Mouse (Mus musculus): ENCODE measurements around the gene Pde4dip. TPM values are rescaled to one million over a fixed set of nuclear protein-coding genes. Genes with fewer than 3 reads are reported as not detected.

The Pde4dip gene
- total RNA-seq, 2 experiments from 2014 or later, result 632 to 678 TPM

DNA sequence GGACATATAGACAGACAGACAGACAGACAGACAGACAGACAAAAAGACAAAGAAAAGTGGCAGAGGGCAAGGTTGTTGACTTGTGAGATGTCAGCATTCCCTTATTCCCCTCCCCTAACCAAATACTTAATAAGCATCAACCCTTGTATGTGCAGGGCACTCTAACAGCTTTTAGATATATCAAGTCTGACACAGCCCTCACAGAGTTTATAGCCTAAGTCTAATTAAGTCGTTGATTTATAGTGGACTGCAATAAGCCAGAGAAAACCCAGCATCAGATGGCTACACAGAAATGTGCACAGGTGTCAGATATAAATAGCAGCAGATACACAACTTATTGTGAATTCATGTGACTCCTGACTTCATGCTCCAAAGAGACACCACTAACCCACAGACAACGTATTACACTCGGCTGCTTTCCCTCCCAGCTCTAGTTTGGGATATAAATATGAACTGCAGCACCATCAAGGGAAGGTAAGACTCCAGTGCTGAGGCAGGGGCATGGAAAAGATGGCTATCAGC lies 87.3 kb downstream of the Pde4dip start:
- DNase-seq, result no peak

DNA sequence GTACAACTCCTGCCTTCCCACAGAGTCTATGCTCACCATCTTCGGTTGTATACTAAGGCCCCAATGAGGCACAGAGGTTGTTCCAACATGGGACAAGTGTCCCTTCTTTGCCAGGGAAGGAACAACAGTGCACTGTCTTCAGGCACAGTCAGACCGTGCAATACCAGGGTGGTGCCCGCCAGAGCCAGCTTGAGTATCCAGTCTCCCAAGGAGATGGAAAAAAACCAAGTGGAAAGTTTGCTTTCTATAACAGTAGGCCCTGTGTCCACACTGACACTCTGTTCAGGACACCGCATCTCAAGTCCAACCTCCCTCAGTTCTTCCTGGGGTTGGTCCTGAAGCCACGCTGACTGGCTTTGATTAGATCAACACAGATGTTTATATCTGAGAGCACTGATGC lies 87.8 kb downstream of the Pde4dip start:
- DNase-seq, result no peak

DNA sequence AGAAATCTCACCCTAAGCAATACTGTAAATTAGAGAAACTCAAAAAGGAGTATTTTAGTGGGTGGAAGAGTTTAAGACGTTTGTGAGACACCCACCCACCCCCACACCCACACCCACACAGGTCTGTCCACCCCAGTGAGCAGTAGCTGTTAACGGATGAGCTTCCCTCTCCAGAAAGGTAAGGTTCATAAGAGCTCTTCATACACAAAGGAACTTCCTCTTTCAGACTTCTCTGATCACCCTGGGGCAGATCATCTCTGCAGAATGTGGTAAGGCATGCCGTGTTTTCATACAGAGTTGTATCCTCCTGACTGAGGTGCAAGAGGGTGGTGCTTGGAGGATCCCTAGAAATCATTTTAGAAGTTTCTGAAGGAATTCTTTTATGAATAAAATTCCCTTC lies 88.5 kb downstream of the Pde4dip start:
- DNase-seq, result no peak

DNA sequence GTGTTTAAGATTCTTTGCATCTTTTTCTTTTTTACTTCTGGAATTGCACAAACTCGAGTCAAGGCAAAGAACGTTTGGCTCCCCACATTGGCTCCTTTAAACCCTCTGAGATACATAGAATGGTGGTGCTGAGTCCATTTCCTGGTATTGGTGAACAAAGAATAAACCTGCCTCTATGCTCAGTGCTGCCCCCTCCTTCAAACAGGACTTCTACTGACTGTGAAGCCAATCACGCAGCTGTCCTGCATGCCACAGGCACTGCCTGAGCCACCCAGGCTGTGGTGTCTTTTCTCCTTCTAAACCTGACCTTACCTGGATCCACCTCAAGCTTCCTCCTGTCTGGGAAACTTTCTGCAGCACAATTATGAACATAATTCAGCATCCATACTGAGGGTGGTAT lies 89.2 kb downstream of the Pde4dip start:
- DNase-seq, result peak; percentile 40

DNA sequence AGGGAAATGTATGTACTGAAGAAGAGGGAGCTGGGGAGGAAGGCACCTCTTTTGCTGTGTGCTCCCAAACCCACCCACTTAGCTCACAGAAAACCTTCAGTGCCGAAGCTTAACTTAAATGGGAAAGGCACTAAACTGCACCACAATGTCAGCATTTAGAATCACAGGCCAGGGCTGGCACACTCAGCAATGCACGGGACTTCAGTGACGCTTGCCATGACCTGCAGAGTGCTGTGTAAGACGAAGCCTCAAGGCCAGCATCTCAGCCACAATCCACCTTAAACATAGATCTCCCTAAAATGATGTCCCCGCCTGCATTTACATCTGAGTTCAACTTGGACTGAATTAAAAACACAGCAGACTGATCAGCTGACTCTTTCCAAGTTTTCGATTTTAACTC lies 91.1 kb downstream of the Pde4dip start:
- no peak for DNase-seq

DNA sequence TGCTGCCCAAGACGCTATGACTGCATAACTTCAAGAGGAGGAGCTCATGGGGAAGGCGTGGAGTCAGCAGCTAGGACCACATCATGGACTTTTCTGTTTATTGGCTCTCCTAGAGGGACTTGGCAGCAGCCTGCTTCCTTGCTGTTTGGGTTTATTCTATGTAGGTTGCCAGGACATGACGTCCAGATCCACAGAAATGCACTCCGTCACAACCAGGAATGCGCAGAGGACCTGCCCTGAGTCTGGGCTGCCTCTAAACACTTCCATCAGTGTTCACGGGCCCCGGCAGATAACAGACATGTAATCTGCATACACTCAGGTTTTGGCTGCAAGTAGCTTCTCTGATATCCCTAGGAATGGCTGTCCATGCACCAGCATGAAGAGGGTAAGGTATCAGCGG lies 94.5 kb downstream of the Pde4dip start:
- DNase-seq, result peak; percentile 66

DNA sequence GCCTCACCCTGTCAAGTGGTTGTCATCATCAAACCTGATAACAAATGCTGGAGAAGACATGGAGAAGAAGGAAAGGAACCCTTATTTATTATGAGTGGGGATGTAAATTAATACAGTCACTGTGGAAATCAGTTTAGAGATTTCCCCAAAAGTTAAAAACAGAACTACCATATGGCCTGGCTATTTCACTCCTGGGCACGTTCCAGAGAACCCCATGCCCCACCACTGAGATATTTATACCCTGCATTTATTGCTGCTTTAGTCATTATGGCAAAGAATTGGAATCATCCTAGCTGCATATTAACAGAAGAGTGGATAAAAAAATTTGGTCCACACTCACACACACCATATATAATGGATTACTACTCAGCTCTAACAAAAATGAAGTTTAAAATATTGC lies 98.4 kb downstream of the Pde4dip start:
- no peak for DNase-seq

DNA sequence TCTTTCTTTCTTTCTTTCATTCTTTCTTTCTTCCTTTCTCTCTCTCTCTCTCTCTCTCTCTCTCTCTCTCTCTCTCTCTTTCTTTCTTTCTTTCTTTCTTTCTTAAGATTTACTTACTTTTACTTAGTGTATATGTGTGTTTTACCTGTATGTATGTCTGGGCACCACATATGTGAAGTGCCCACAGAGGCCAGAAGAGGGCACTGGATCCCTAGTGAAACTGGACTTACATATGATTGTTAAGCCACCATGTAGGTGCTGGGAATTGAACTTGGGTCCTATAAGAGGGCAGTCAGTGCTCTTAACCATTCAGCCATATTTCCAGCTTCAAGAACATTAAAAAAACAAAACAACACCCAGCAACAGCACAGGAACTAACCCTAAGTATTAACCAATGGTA lies 99.2 kb downstream of the Pde4dip start:
- DNase-seq, result no peak

DNA sequence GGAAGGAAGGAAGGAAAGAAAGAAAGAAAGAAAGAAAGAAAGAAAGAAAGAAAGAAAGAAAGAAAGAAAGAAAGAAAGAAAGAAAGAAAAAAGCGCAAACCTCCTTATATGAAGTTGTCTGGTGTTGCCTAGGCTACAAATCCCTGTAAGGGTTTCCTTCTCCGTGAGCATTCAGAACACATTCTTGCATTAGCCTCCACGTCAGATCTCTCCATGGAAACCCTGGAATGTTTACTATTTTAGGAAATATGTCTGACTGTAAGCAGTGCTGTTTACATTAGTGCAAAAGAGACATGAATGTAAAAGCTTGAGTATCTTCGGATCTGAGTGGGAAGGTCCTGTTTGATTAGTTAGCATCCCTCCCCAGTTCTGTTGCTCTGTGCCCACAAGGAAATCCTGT lies 112.3 kb downstream of the Pde4dip start:
- no peak for DNase-seq

DNA sequence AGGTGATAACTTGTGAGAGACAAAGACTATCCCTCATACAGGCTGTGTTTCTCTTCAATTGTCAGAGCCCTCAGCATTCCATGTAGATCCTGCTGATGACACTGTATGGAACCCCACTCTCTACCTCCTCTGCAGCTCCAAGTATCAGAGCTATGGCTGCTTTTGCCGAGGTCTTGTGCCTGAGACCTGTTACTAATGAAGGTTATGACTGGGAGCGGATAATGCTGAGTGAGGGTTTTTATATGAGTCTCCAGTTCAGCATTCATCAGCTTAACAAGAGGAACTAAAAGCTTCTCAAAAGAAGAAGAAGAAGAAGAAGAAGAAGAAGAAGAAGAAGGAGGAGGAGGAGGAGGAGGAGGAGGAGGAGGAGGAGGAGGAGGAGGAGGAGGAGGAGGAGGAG lies 112.8 kb downstream of the Pde4dip start:
- no peak for DNase-seq

DNA sequence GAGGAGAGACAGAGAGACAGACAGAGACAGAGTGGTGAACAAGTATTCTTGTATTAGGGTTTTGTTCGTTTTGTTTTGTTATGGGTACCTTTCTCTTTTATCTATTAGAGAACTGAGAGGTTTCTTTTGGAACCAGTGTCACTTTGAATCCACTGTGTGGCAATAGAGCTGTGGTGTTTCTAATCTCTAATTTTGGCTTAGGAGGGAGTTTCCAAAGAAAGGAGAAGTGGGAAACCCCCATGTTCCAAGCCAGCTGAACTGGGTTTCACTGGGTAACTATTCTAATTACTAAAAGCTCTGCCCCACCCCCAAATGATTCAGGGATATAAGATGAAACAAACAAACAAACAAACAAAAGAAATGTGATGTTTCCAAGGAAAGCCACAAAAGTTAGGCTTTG lies 113.6 kb downstream of the Pde4dip start:
- DNase-seq, result no peak

DNA sequence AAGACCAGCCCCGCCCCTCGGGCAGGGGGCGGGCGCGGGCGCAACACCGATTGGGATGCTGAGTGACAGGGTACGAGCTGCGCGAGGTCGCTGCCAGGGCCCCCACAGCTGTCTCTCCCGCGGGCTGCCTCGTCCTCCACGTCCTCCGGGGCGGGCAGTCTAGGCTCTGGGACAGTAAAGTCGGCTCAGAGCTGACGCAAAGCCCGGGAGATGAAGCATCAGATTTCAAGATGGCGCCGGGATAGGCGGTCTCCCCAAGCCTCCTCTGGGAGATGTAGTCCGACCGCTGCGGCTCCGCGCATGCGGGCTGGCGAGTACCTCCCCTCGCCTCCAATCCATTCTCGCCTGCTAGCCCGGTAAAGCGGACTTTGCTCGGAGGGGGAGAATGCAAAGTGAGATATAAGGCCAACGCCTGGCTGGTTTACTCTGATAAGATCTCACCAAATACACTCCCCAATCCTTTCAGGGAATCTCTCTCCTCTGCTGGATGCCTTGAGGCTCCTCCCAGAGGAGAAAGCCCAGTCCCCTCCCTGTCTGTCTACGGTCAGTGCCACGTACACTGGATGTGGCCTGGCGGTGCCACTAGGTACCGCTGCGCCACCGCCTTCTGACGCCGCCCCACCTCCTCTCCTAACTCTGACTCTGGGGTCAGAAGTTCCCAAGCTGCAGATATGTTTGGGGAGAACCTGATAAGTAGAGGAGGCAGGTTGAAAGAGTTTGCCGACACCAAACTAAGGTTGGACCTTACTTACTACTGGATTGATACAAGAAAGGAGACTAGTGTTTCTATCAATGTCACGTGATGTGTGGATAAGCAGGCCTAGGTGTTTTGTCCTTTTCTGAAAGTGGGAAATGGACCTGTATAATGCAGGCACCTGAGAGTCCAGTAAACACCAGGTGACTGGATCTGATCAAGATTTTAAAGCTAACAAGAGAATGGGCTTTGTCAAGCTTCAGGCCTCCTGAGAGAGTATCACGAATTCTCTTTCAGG lies 120.4 kb downstream of the Pde4dip start:
- peak; percentile 92 for DNase-seq

DNA sequence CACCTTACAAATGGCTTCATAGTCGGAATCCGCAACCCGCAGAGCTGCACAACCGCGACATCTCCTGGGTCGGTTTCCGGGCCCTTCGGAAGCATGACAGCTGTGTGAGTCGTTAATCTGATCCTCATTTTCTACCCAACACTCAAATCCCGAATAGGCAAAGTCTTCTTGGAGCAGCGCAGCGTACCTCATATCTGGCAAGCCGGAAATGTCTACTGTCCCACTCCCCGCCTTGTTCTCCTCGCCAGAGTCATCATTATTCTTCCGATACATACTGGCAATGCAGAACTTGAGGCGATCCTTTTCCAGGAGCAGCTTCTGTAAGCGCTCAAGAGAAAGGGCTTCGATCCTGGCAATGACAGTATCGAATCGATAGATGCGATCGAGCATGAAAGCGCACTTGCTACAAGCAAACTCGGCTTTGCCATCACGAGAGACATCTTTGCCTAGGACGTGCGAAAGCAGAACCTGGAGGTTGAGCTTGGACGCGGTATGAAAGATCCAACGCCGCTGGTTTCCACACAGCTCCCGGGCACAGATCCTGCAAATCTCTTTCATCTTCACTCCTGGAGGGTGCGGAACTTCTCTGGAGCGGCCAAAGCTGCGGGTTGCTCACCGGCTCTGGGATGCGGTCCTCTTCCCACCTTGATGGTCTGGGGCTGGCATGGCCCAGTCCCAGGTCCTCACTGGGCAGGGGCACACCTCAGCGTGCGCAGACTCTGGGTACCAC lies 121.3 kb downstream of the Pde4dip start:
- no peak for DNase-seq

DNA sequence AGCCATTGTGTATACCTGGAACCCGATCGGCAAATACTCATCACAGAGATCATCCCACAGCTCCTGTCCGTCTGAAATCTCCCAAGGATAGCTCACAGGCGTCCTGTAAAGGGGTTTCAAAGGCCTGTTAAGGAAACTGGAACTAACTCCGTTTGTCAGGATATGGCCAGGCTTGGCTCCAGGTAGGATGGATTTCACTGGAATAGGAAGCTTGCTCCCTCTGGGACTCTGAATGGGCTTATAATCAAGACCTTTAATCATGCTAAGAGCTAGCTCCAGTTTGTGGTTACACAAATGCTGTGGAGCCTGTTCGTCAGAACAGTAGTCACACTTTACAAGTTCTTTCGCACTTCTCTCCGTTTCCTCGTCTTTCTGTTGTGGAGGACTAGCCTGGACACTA lies 122.0 kb downstream of the Pde4dip start:
- DNase-seq, result no peak

DNA sequence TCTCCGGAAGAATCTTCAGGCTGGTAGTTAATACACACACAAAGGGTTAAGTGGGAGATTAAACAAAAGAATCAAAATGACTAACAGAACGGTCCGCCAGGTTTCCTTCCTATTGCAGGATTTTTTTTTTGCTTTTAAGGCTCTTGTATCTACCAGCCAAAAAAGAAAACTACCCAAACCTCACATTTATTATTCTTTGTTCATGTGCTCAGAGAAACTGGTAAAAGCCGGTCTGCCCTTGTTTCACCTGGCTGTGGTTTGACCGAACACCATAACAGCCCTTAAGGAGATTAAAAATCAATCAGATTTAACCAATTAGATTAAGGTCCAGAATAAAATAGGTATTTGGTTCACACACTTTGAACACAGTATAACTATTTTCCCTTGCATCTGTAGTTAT lies 124.4 kb downstream of the Pde4dip start:
- no peak for DNase-seq

DNA sequence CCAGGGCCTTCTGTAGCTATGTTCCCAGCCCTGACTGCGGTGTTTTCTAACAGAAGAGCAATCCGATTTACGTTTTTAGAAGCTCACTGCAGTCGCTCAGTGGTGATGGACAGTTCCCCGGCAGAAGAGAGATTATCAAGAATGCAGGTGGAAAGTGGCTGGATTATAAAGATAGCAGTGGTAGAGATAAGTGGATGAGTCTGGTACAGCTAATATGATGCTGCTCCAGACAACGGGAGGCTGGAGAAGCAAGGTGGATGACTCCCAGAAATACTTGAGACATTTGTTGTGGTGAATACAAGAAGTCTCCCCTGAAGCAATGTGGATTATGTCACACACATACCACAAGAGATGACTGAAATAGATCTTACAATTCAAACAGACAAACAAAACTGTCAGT lies 126.6 kb downstream of the Pde4dip start:
- DNase-seq, result no peak

DNA sequence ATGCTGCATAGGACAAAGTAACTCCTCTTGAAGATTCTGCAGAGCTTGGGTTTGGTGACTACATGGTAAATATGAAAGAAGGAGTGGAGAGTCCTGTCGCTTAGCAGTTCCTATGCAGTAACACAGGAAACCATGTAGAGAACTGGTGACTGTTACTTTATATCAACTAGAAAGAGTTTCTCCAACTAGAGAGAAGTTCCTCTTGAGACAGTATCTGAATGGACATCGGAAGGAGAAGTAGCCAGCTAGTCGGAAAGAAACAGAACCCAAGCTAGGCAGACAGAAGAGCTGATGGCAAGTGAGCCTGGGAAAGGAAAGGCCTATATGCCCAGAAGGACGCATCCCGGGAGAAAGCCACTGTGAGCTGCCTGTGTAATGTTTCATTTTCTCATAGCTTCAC lies 127.3 kb downstream of the Pde4dip start:
- no peak for DNase-seq

DNA sequence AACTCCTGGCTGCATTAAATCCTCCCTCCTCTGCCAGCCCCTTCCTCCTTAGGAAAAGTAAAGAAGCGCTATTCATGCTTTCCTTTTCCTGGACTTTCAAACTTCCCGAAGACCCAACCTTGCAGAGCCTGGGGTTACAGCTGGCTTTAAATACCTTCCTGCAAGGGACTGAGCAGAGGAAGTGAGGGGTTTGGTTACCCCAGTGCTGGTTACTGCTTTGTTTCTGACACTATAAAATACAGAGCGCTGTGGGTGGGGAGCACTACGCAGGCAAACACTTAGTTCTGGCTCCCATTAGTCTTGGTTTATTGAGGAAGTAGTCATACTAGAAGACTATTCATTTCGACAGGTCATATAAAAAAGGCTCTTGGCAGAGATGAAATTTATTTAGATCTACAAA lies 128.7 kb downstream of the Pde4dip start:
- no peak for DNase-seq

DNA sequence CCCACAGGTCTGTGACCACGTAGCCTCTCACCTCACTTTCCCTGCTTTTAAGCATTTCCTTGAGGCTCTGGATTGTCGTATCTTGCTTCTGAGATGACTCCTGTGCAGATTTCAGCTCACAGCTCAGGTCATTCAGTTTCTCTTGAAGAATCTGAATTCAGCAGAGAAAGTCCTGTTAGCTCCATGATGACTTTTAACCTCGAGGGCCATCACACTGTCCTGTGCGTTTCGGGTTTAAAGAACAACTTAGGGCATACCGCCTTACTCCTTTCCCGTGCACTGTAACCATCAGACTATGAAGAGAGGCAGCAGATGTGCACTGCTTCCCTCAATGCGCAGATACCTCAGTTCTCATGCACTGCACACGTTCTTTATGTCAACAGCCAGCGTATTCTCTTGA lies 131.0 kb downstream of the Pde4dip start:
- DNase-seq, result no peak

DNA sequence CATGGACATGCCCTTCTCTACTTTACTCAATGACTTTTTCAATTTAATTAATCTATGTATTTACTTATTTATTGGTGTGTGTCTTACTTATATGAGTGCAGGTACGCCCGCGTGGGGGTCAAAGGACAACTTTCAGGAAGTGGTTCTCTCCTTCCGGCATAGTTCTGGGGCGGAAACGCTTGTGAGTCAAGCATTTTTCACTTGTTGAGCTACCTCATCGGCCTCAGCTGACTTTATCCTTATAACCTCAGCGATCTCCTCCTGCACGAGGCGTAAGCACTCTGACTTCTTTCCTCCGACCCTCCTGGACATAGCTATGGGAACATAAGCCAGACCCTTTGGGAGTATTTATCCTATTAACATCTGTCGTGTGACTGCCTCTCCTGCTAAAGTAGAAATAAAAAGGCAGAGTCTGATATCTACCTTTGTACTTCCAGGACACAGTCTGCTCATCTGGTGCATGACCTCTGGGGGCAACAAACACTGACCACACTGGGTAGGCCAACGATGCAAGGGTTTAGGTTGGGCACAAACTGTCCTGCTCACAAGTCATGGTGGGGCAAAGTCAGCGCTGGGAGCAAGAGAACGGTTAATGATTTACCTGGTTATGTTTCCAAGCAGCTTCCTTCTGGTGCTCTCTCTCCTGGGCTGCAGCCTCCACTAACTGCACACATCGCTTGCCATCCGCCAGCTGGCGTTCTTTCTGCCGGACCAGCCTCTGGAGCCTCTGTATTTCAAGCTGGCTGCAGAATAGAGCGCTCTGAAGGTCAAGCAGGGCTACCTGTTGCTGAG lies 132.0 kb downstream of the Pde4dip start:
- DNase-seq, result no peak

DNA sequence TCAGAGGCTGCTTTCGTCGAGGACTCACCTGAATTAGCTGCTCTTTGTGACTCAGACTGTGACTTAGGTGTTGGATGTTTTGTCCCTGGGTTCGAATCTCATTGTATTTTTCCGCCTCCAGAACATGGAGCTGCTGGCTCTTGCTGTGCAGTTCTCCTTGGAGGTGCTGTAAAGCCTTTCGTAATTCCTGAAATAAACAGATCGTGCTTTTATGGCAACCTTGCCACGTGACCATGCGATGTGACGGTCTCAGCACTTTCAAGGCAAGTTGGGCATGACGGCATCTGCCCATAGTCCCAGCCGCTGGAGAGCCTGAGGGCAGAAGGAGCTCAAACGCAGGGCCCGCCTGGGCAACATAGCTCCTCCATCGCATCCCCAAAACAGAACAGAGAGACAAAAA lies 133.1 kb downstream of the Pde4dip start:
- DNase-seq, result no peak

DNA sequence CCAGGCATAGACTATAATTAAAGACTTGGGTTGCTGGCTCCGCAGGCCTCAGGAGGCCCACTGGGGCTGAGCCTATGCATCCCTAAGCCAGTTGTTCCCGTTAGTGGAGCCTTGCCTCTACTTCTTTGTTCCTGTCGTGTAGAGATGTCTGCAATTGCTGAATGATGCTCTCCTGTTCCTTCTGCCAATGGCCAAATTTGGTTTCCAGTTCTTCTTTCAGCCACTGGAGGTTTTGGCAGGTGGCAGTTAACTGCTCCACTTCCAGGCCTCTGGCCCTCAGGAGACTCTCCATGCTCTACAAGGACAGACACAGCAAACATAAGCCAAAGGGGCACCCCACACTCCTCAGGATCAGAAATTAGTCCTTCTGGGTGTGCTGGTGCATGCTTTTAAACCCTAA lies 135.6 kb downstream of the Pde4dip start:
- DNase-seq, result no peak

DNA sequence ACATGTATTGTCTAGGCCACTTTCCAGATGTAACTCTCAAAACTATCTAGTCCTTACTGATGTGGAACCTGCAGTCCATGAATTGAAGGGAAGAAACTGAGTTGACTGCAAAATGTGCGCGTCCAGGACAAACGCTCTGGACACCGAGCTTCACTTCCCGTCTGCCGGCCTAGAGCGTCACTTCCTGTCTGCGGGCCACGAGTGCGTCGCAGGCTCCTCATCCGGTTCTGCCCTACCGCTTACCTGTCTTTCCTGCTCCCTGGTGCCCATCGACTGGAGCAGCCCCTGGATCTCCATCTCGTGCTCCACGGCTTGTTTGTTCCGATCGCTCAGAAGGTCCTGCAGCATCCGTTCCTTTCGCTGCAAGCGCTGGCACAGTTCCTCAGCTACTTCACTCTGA lies 136.9 kb downstream of the Pde4dip start:
- DNase-seq, result no peak
